Mouse (Mus musculus) heart, adult 2 months (tissue): ENCODE data around the gene Ccdc151.

Experiments used
- CTCF ChIP-seq: fragments of 200-600 bp; IDR thresholded peaks from 2 replicates; pipeline ENCODE4 v1.8.1; 2022; ENCODE audit warnings: antibody characterized with exemption, mild to moderate bottlenecking, moderate library complexity
- EP300 ChIP-seq: fragments of 200-500 bp; IDR thresholded peaks from 2 replicates; pipeline ENCODE4 v1.6.1; 2011; ENCODE audit warnings: low read depth, low read length, control low read depth; ENCODE audit not compliant: insufficient read depth
- POLR2A ChIP-seq: fragments of 200-500 bp; IDR thresholded peaks from 2 replicates; pipeline ENCODE4 v1.6.1; 2011; ENCODE audit warnings: mild to moderate bottlenecking, low read depth, low read length, control low read depth; ENCODE audit not compliant: insufficient read depth

DNA sequence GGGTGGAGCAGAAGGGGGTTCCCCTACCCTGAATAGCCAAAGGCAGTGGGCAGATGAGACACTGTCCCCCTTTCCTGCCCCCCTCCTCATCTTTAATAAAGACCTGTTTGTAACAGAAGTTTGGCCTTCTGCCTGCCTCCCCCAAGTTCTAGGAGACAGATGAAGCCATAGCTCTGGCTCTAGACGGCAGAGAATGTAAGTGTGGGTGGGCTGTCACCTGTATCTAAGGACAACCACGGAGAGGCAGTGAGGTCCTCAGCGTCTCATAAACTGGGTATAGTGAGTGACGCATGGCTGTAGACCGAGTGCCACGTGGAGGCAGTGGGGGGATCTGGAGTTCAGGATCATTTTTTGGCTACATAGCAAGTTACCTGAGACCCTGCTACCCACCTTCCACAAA, 53.6 kb downstream of the Ccdc151 start:
- TF ChIP-seq CTCF (no peak), EP300 (no peak), POLR2A (no peak)
